Mouse (Mus musculus) embryonic facial prominence, embryonic 10.5 days (tissue): ENCODE results near the gene 2700081O15Rik. TPM values are rescaled to one million over a fixed set of nuclear protein-coding genes. Genes with fewer than 3 reads are reported as not detected.

ENCODE experiments used
- DNase-seq: peaks from one replicate; pipeline ENCODE4 v3.0.0-alpha.2; 2017; ENCODE audit warnings: low spot score
- H3K27ac ChIP-seq: fragments of 300-500 bp; sonication (generic); replicated peaks from 2 replicates; pipeline ENCODE4 v1.5.1; 2016; ENCODE audit warnings: mild to moderate bottlenecking
- H3K27me3 ChIP-seq: fragments of 300-500 bp; sonication (generic); replicated peaks from 2 replicates; pipeline ENCODE4 v1.6.1; 2016; ENCODE audit warnings: low read depth, mild to moderate bottlenecking; ENCODE audit not compliant: poor library complexity, severe bottlenecking
- H3K36me3 ChIP-seq: fragments of 300-500 bp; sonication (generic); replicated peaks from 2 replicates; pipeline ENCODE4 v1.6.1; 2016; ENCODE audit warnings: mild to moderate bottlenecking, moderate library complexity
- H3K4me1 ChIP-seq: fragments of 300-500 bp; sonication (generic); 2 replicates; pipeline ENCODE4 v1.6.1; 2016
- H3K4me3 ChIP-seq: fragments of 300-500 bp; sonication (generic); 2 replicates; pipeline ENCODE4 v1.5.1; 2016; ENCODE audit warnings: mild to moderate bottlenecking, moderate library complexity
- H3K9me3 ChIP-seq: fragments of 300-500 bp; sonication (generic); 2 replicates; pipeline ENCODE4 v1.6.1; 2016; ENCODE audit warnings: mild to moderate bottlenecking
- WGBS: fragments of 180-500 bp; shearing (Covaris S2); methylation state at CpG from one replicate; pipeline ENCODE4 v1.1.7; 2016; 5-methylcytosine and 5-hydroxymethylcytosine counted together
- polyA plus RNA-seq: library from polyadenylated mRNA; unstranded; fragments of >200 nt; fragmentation: Nextera tagmentation; extraction: Ambion mirVana; gene quantifications from 2 replicates; pipeline ENCODE4 v1.2.1, GENCODE M21; 2016

Gene 2700081O15Rik
- polyA plus RNA-seq, 1 experiment from 2014 or later = 7.1 TPM

- H3K36me3 ChIP-seq = peaks cover 87% of the 10 kb centered on the region
- 19% methylated on average over 51 of the region's 51 CpGs for WGBS
- DNase-seq = peak; percentile 60
- peak overlapping the region; percentile 68 for H3K27ac ChIP-seq
- peak overlapping the region; percentile 91 for H3K4me3 ChIP-seq
- H3K4me1 ChIP-seq = peaks cover 54% of the 10 kb centered on the region
- H3K27me3 ChIP-seq = peaks cover 28% of the 10 kb centered on the region
- no peaks in the 10 kb centered on the region for H3K9me3 ChIP-seq
Observed at GRCm38 (mm10) chr19:7423028-7423655, 5.7 kb downstream of the 2700081O15Rik start.

GRCm38 (mm10) chr19:7423656-7424030 lies 6.2 kb downstream of the 2700081O15Rik start:
- Histone ChIP-seq H3K9me3 (no peaks in the 10 kb centered on the region), H3K4me1 (peaks cover 53% of the 10 kb centered on the region), H3K36me3 (peaks cover 92% of the 10 kb centered on the region), H3K4me3 (peak overlapping the region; percentile 91), H3K27me3 (peaks cover 28% of the 10 kb centered on the region), H3K27ac (peak overlapping the region; percentile 68)
- peak; percentile 31 for DNase-seq
- 39% methylated on average over 16 of the region's 16 CpGs for WGBS

GRCm38 (mm10) chr19:7424131-7424530 lies 6.7 kb downstream of the 2700081O15Rik start:
- Histone ChIP-seq H3K27ac (no peak overlapping the region), H3K4me3 (no peak overlapping the region), H3K4me1 (peaks cover 48% of the 10 kb centered on the region), H3K36me3 (peaks cover 97% of the 10 kb centered on the region), H3K9me3 (no peaks in the 10 kb centered on the region), H3K27me3 (peaks cover 28% of the 10 kb centered on the region)
- no peak for DNase-seq
- WGBS = 68% methylated on average over 7 of the region's 7 CpGs

GRCm38 (mm10) chr19:7424590-7425397 lies 7.4 kb downstream of the 2700081O15Rik start:
- DNase-seq = peak; percentile 27
- no peak overlapping the region for H3K4me3 ChIP-seq
- WGBS = 72% methylated on average over 8 of the region's 8 CpGs
- H3K9me3 ChIP-seq = no peaks in the 10 kb centered on the region
- peaks cover 28% of the 10 kb centered on the region for H3K27me3 ChIP-seq
- peaks cover 99% of the 10 kb centered on the region for H3K36me3 ChIP-seq
- H3K27ac ChIP-seq = no peak overlapping the region
- H3K4me1 ChIP-seq = peaks cover 41% of the 10 kb centered on the region

- Histone ChIP-seq H3K36me3 (peaks cover 99% of the 10 kb centered on the region), H3K27ac (no peak overlapping the region), H3K4me3 (no peak overlapping the region), H3K4me1 (peaks cover 36% of the 10 kb centered on the region), H3K9me3 (no peaks in the 10 kb centered on the region), H3K27me3 (peaks cover 22% of the 10 kb centered on the region)
- no peak for DNase-seq
- WGBS = 63% methylated on average over 3 of the region's 3 CpGs
Observed at GRCm38 (mm10) chr19:7425398-7425775, 8.0 kb downstream of the 2700081O15Rik start.

GRCm38 (mm10) chr19:7434887-7435286 lies 17.5 kb downstream of the 2700081O15Rik start:
- 92% methylated on average over 2 of the region's 2 CpGs for WGBS
- no peak overlapping the region for H3K4me3 ChIP-seq
- peaks cover 58% of the 10 kb centered on the region for H3K36me3 ChIP-seq
- H3K27me3 ChIP-seq = no peaks in the 10 kb centered on the region
- H3K9me3 ChIP-seq = no peaks in the 10 kb centered on the region
- H3K4me1 ChIP-seq = no peaks in the 10 kb centered on the region
- no peak for DNase-seq
- no peak overlapping the region for H3K27ac ChIP-seq

GRCm38 (mm10) chr19:7436061-7436970 lies 18.9 kb downstream of the 2700081O15Rik start:
- 84% methylated on average over 5 of the region's 5 CpGs for WGBS
- Histone ChIP-seq H3K4me3 (no peak overlapping the region), H3K27me3 (no peaks in the 10 kb centered on the region), H3K27ac (no peak overlapping the region), H3K36me3 (peaks cover 46% of the 10 kb centered on the region), H3K9me3 (no peaks in the 10 kb centered on the region), H3K4me1 (no peaks in the 10 kb centered on the region)
- no peak for DNase-seq

GRCm38 (mm10) chr19:7438295-7438694 lies 20.9 kb downstream of the 2700081O15Rik start:
- no peak overlapping the region for H3K27ac ChIP-seq
- H3K9me3 ChIP-seq = no peaks in the 10 kb centered on the region
- H3K4me1 ChIP-seq = no peaks in the 10 kb centered on the region
- no peaks in the 10 kb centered on the region for H3K27me3 ChIP-seq
- DNase-seq = no peak
- peaks cover 28% of the 10 kb centered on the region for H3K36me3 ChIP-seq
- no peak overlapping the region for H3K4me3 ChIP-seq

GRCm38 (mm10) chr19:7441493-7441892 lies 24.1 kb downstream of the 2700081O15Rik start:
- H3K4me1 ChIP-seq = no peaks in the 10 kb centered on the region
- H3K27ac ChIP-seq = 0 out of 2 replicates have a peak overlapping the region, but pooled peaks have one; percentile 16
- peak; percentile 56 for DNase-seq
- H3K9me3 ChIP-seq = no peaks in the 10 kb centered on the region
- no peak overlapping the region for H3K4me3 ChIP-seq
- H3K36me3 ChIP-seq = peaks cover 28% of the 10 kb centered on the region
- H3K27me3 ChIP-seq = no peaks in the 10 kb centered on the region
- WGBS = 71% methylated on average over 14 of the region's 14 CpGs

GRCm38 (mm10) chr19:7445105-7445504 lies 27.7 kb downstream of the 2700081O15Rik start:
- H3K4me3 ChIP-seq = no peak overlapping the region
- peaks cover 32% of the 10 kb centered on the region for H3K36me3 ChIP-seq
- H3K4me1 ChIP-seq = no peaks in the 10 kb centered on the region
- H3K27me3 ChIP-seq = no peaks in the 10 kb centered on the region
- DNase-seq = no peak
- H3K27ac ChIP-seq = no peak overlapping the region
- WGBS = 87% methylated on average over 2 of the region's 2 CpGs
- H3K9me3 ChIP-seq = no peaks in the 10 kb centered on the region

- no peaks in the 10 kb centered on the region for H3K27me3 ChIP-seq
- no peaks in the 10 kb centered on the region for H3K9me3 ChIP-seq
- H3K4me3 ChIP-seq = no peak overlapping the region
- H3K27ac ChIP-seq = no peak overlapping the region
- 88% methylated on average over 1 of the region's 1 CpGs for WGBS
- no peak for DNase-seq
- H3K36me3 ChIP-seq = peaks cover 36% of the 10 kb centered on the region
- H3K4me1 ChIP-seq = no peaks in the 10 kb centered on the region
Observed at GRCm38 (mm10) chr19:7445596-7445995, 28.2 kb downstream of the 2700081O15Rik start.

- Histone ChIP-seq H3K27me3 (no peaks in the 10 kb centered on the region), H3K9me3 (no peaks in the 10 kb centered on the region), H3K36me3 (peaks cover 33% of the 10 kb centered on the region), H3K4me3 (no peak overlapping the region), H3K27ac (no peak overlapping the region), H3K4me1 (no peaks in the 10 kb centered on the region)
- no peak for DNase-seq
- WGBS = 83% methylated on average over 2 of the region's 2 CpGs
Observed at GRCm38 (mm10) chr19:7456803-7457202, 39.4 kb downstream of the 2700081O15Rik start.
